Mouse (Mus musculus) layer of hippocampus, adult 2 months (tissue): Measurements from ENCODE around the gene Olfr38. TPM values are rescaled to one million over a fixed set of nuclear protein-coding genes. Genes with fewer than 3 reads are reported as not detected.

ENCODE experiments used
- DNase-seq, 2 experiments: peaks; one replicate each; pipeline ENCODE4 v3.0.0; 2022; ENCODE audit warnings: low spot score in 2 of 2
- H3K27ac ChIP-seq: fragments of 200-600 bp; 2 replicates; pipeline ENCODE4 v1.8.1; 2022
- H3K4me3 ChIP-seq: fragments of 200-600 bp; 2 replicates; pipeline ENCODE4 v1.8.1; 2022; ENCODE audit warnings: mild to moderate bottlenecking
- CTCF ChIP-seq: fragments of 200-600 bp; conservative IDR thresholded peaks from 2 replicates; pipeline ENCODE4 v1.8.1; 2022; ENCODE audit warnings: antibody characterized with exemption, mild to moderate bottlenecking, moderate library complexity
- long read RNA-seq, 2 experiments: library from polyadenylated mRNA; stranded (forward); transcript quantifications; one replicate each; pipeline ENCODE4 v2.0.0; 2021; ENCODE audit warnings: borderline mapping rate in 2 of 2
- total RNA-seq, 2 experiments: library from RNA; stranded (reverse); gene quantifications; 2 replicates each; pipeline ENCODE4 v1.2.3; 2021

Olfr38 gene
- not detected for total RNA-seq
- long read RNA-seq, experiment 1, result 0 reads
- long read RNA-seq, experiment 2, result 0 reads

DNA sequence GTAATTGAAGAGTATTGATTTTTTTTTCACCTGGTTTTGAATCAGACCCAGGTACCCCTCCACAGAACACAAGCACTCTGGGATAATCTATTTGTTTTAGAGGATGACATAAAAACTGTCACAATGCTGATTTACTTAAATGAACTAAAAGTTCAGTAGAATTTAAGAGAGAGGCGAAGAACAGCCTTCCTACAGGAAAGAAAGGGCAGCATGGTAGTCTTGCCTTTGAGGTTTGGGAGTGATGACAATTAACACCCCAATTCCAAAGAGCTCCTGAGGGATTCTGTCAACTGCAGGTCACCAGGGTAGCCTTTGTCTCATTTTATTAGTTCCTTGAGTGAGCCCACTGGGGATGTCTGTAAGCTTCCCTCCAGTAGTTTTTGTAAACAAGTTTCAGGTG, at the start of gene Olfr38:
TSS of gene Olfr38 (plus strand) at position 301 of the 400 bp plus-strand sequence.
- Histone ChIP-seq H3K4me3 (no peak within 1 kb of the TSS), H3K27ac (no peak within 1 kb of the TSS)
- TF ChIP-seq CTCF, result no peak
- no peak for DNase-seq

GRCm38 (mm10) chr6:42709291-42710211, 46.7 kb upstream of the Olfr38 start, which contains the start of gene Tcaf1:
Gene Tcaf1 (minus strand): TSS chr6:42710088.
- DNase-seq, result peak; percentile 87 to 94
- no peak for TF ChIP-seq CTCF

GRCm38 (mm10) chr6:42714668-42715067, 41.5 kb upstream of the Olfr38 start:
- H3K4me3 ChIP-seq, result no peak overlapping the region
- no peak for TF ChIP-seq CTCF
- no peak for DNase-seq
- no peak overlapping the region for H3K27ac ChIP-seq

More at GRCm38 (mm10) chr6:42709291-42710211, 46.7 kb upstream of the Olfr38 start, which contains the start of gene Tcaf1:
- Histone ChIP-seq H3K27ac (peak within 1 kb of the TSS; percentile 97), H3K4me3 (peak within 1 kb of the TSS; percentile 80)

- TF ChIP-seq CTCF, result no peak
- Histone ChIP-seq H3K4me3 (no peak overlapping the region), H3K27ac (no peak overlapping the region)
- no peak for DNase-seq
These were observed 38.2 kb upstream of the Olfr38 start for GRCm38 (mm10) chr6:42717973-42718372.

GRCm38 (mm10) chr6:42739071-42739470, 17.1 kb upstream of the Olfr38 start, which contains the start of gene Olfr453:
Gene Olfr453 (plus strand): TSS chr6:42739371.
- DNase-seq, result no peak
- no peak for TF ChIP-seq CTCF
- H3K27ac ChIP-seq, result no peak within 1 kb of the TSS
- no peak within 1 kb of the TSS for H3K4me3 ChIP-seq

- no peak overlapping the region for H3K27ac ChIP-seq
- TF ChIP-seq CTCF, result no peak
- DNase-seq, result no peak
- no peak overlapping the region for H3K4me3 ChIP-seq
These were observed 13.9 kb upstream of the Olfr38 start for GRCm38 (mm10) chr6:42742303-42742702.

- no peak for DNase-seq
- no peak overlapping the region for H3K4me3 ChIP-seq
- no peak overlapping the region for H3K27ac ChIP-seq
- no peak for TF ChIP-seq CTCF
These were observed 8.4 kb upstream of the Olfr38 start for GRCm38 (mm10) chr6:42747846-42748245.

DNA sequence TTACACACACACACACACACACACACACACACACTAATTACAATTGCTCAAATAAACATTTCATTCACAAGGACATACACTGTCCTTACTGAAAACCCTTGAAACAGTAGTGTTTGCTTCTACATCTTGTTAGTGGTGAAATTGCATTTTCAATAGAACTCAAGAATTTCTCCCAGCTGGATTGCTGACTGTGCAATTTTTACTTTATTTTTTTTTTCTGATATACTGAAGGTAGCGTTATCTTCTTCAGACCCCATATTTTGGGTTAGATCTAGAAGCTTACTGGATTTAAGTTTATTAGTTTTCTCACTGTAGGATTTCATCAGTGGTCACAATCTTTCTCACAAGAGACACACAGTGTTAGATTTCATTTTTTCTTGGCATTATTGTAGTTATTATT, 20.9 kb downstream of the Olfr38 start:
- DNase-seq, result no peak
- Histone ChIP-seq H3K27ac (no peak overlapping the region), H3K4me3 (no peak overlapping the region)
- TF ChIP-seq CTCF, result no peak

DNA sequence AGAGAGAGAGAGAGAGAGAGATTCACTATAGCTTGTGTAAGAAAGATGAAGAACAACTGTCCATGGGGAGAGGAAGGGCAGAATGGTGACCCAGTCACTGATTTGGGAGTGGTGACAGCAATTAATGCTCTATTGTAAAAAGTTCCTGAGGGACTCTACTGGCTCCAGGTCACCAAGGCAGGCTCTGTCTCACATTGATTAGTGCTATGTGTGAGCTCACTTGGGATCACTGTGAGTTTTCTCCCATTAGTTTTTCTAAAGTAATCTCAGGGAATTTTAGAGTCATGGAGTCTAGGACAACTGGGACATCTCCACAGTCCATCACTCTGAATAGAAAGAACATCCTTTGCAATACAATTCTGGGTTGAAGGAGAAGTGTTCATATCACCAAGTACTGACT, 28.6 kb downstream of the Olfr38 start, which contains the start of gene Olfr452:
TSS of gene Olfr452 (plus strand) at position 301 of the 400 bp plus-strand sequence.
- TF ChIP-seq CTCF, result no peak
- Histone ChIP-seq H3K27ac (no peak within 1 kb of the TSS), H3K4me3 (no peak within 1 kb of the TSS)
- no peak for DNase-seq

- peak; percentile 44 for TF ChIP-seq CTCF
- no peak for DNase-seq
- Histone ChIP-seq H3K4me3 (no peak overlapping the region), H3K27ac (no peak overlapping the region)
These were observed 34.2 kb downstream of the Olfr38 start for GRCm38 (mm10) chr6:42790247-42790948.

DNA sequence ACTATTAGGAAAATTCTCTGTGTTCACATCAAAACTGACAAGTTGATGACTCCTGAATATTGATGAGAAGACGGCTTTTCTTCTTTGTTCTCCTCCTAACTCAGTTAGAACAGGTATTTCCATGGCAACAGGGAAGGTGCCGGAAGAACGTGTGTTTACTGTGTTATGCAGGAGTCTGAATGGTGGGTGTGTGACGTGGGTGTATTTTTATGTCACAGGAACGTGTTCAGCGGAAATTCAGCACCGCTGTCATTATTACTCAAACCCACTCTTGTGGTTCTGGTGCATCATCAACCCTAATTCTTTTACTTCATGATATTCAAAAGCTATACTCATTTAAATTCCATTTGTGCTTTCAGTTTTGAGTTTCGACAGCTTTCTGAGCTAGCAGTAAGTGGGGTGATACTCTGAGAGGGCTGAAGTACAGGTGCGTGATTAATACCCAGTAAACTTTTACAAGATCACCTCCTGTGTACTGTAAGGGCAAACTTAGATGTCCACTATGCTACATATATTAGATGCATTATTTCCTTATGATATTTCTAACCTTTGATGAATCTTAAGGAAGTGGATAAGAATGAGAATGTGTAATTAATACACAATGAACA, 34.8 kb downstream of the Olfr38 start:
- Histone ChIP-seq H3K4me3 (no peak overlapping the region), H3K27ac (no peak overlapping the region)
- TF ChIP-seq CTCF, result no peak
- DNase-seq, result no peak

- Histone ChIP-seq H3K27ac (no peak overlapping the region), H3K4me3 (no peak overlapping the region)
- no peak for DNase-seq
- TF ChIP-seq CTCF, result no peak
These were observed 38.8 kb downstream of the Olfr38 start for GRCm38 (mm10) chr6:42794982-42795381.

DNA sequence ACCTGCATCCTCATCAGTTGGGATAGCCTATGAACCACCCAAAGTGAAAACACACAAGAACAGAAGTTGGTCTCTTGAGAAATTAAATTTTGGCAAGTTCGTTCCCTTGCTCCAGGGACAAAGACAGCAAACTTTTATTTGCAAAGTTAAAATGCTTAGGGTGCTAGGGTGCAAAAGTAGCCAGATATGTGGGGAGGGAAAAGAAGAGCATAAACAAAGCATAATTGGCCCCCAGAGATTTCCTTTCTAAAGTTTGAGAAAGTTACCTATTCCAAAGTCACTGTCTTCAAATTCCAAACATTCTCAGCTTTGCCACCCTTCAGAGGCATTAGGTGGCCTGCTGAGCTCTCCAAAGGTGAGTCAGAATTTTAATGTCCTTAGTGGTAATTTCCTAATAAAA, 55.4 kb downstream of the Olfr38 start, which contains the start of gene Olfr450:
TSS of gene Olfr450 (plus strand) at position 301 of the 400 bp plus-strand sequence.
- DNase-seq, result no peak
- TF ChIP-seq CTCF, result no peak
- H3K27ac ChIP-seq, result no peak within 1 kb of the TSS
- no peak within 1 kb of the TSS for H3K4me3 ChIP-seq

Other genes with a start within 250 kb of the Olfr38 start
- not detected for gene Olfr455, start 208.8 kb upstream of the Olfr38 start, total RNA-seq
- gene Tcaf3, start 158.7 kb upstream of the Olfr38 start, total RNA-seq, result not detected
- gene Tcaf2, start 111.2 kb upstream of the Olfr38 start, total RNA-seq, result under 1 TPM; 0.49 to 0.87 TPM
- 100 to 1,000 TPM; 215 to 221 TPM for gene Tcaf1, start 46.3 kb upstream of the Olfr38 start, total RNA-seq
- gene Olfr453, start 17.0 kb upstream of the Olfr38 start, total RNA-seq, result not detected
- gene Olfr452, start 28.7 kb downstream of the Olfr38 start, total RNA-seq, result not detected
- not detected for gene Olfr450, start 55.5 kb downstream of the Olfr38 start, total RNA-seq
- gene Olfr449, start 78.0 kb downstream of the Olfr38 start, total RNA-seq, result not detected
- gene Olfr448, start 134.0 kb downstream of the Olfr38 start, total RNA-seq, result not detected
- not detected for gene Olfr447, start 152.5 kb downstream of the Olfr38 start, total RNA-seq
- gene Olfr446, start 165.0 kb downstream of the Olfr38 start, total RNA-seq, result not detected
- not detected for gene Olfr444, start 192.7 kb downstream of the Olfr38 start, total RNA-seq